Mouse (Mus musculus) skeletal muscle tissue, postnatal 0 days (tissue): ENCODE measurements around the gene Fgf15. TPM values are rescaled to one million over a fixed set of nuclear protein-coding genes. Genes with fewer than 3 reads are reported as not detected.

Experiments
- polyA plus RNA-seq: library from polyadenylated mRNA; unstranded; fragments of >200 nt; fragmentation: Nextera tagmentation; extraction: Ambion mirVana; gene quantifications from 2 replicates; pipeline ENCODE4 v1.2.1, GENCODE M21; 2015

Fgf15 gene
- polyA plus RNA-seq, result not detected in 2 replicates

GRCm38 (mm10) chr7:144896294-144897218, at the start of gene Fgf15:
Gene Fgf15, plus strand, starts transcription at chr7:144896531.

GRCm38 (mm10) chr7:144847067-144847466, 49.3 kb upstream of the Fgf15 start, which contains the start of gene Fgf4:
Gene Fgf4, plus strand, starts transcription at chr7:144847367.

GRCm38 (mm10) chr7:144914948-144915750, 18.8 kb downstream of the Fgf15 start, which contains the start of gene LTO1:
Gene LTO1, plus strand, starts transcription at chr7:144915100.

GRCm38 (mm10) chr7:144939344-144940002, 43.1 kb downstream of the Fgf15 start, which contains the start of gene Ccnd1:
Gene Ccnd1, minus strand, starts transcription at chr7:144939925.

Other genes with a start within 250 kb of the Fgf15 start
- gene Ano1, start 144.6 kb upstream of the Fgf15 start, polyA plus RNA-seq, result 4.0 and 4.4 TPM in 2 replicates
- not detected in 2 replicates for gene Fgf3, start 58.4 kb upstream of the Fgf15 start, polyA plus RNA-seq
- 0.04 and 0.09 TPM in 2 replicates for gene Fgf4, start 49.2 kb upstream of the Fgf15 start, polyA plus RNA-seq
- 10.7 and 11.8 TPM in 2 replicates for gene LTO1, start 18.6 kb downstream of the Fgf15 start, polyA plus RNA-seq
- 37.4 and 53.7 TPM in 2 replicates for gene Ccnd1, start 43.4 kb downstream of the Fgf15 start, polyA plus RNA-seq